Mouse (Mus musculus): Measurements from ENCODE around the gene Shank2. TPM values are rescaled to one million over a fixed set of nuclear protein-coding genes. Genes with fewer than 3 reads are reported as not detected.
A peak's percentile ranks its signal among the peaks of the same experiment; 100 is the strongest.

Shank2 gene
- polyA plus RNA-seq, 1 experiment, result 2.0 TPM

DNA sequence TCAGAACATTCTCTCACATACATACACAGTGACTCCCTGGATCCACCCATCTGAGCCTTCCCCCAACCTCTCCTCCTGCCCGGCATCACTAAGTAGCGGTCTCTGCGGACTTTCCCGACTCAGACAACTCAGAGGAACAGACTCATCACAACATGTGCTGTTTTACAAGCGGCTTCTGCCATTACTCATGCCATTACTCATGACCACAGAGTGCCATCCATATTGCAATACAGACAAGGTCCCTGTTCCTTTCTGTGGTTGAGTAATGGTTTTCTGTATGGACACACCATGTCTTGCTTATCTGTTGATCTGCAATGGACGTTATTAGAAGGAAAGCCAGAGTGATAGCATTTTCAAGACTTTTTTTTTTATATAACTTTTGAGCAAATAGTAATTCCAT, 338.6 kb downstream of the Shank2 start:
- TF ChIP-seq CTCF (IDR thresholded peaks at IDR 0.05; ENCODE audit: control insufficient read depth, insufficient read depth, low read length) (no peak), POLR2A (IDR thresholded peaks at IDR 0.05; ENCODE audit: borderline replicate concordance, control insufficient read depth, low read depth, low read length) (no peak)
- Histone ChIP-seq H3K4me1 (ENCODE audit: control insufficient read depth, insufficient read depth, low read length) (no peaks in the 10 kb centered on the region), H3K4me3 (replicated peaks; ENCODE audit: control insufficient read depth, low read depth, low read length) (no peak overlapping the region), H3K27ac (ENCODE audit: control insufficient read depth, insufficient read depth, low read depth, low read length, poor library complexity) (no peak overlapping the region)
- WGBS, result 72% methylated on average over 6 of the region's 6 CpGs

DNA sequence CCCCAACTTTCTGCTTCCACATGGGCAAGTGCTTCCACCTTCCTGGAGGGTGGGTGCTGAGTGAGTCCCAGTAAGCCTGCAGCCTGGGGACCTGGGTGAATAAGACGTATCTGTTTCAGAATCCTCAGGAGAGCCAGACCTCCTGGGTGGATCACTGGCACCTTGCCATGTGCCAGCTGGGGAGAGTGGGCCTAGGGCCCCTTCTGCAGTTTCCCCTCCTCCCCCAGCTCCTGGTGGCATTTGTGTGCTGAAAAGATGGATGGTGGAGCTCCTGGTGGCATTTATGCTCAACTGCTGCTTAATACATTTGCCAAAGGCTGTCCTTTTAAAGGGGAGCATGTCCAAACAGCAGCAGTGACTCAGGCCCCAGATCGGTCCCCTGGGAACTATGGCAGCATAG, 364.4 kb downstream of the Shank2 start:
- Histone ChIP-seq H3K4me3 (replicated peaks; ENCODE audit: control insufficient read depth, low read depth, low read length) (no peak overlapping the region), H3K4me1 (ENCODE audit: control insufficient read depth, insufficient read depth, low read length) (no peaks in the 10 kb centered on the region), H3K27ac (ENCODE audit: control insufficient read depth, insufficient read depth, low read depth, low read length, poor library complexity) (no peak overlapping the region)
- TF ChIP-seq POLR2A (IDR thresholded peaks at IDR 0.05; ENCODE audit: borderline replicate concordance, control insufficient read depth, low read depth, low read length) (no peak), CTCF (IDR thresholded peaks at IDR 0.05; ENCODE audit: control insufficient read depth, insufficient read depth, low read length) (no peak)
- WGBS, result 78% methylated on average over 2 of the region's 2 CpGs

- 85% methylated on average over 8 of the region's 8 CpGs for WGBS
- Histone ChIP-seq H3K4me3 (replicated peaks; ENCODE audit: control insufficient read depth, low read depth, low read length) (no peak overlapping the region), H3K4me1 (ENCODE audit: control insufficient read depth, insufficient read depth, low read length) (no peaks in the 10 kb centered on the region), H3K27ac (ENCODE audit: control insufficient read depth, insufficient read depth, low read depth, low read length, poor library complexity) (no peak overlapping the region)
- TF ChIP-seq POLR2A (IDR thresholded peaks at IDR 0.05; ENCODE audit: borderline replicate concordance, control insufficient read depth, low read depth, low read length) (no peak), CTCF (IDR thresholded peaks at IDR 0.05; ENCODE audit: control insufficient read depth, insufficient read depth, low read length) (no peak)
Measured at GRCm38 (mm10) chr7:144373059-144373458, 371.3 kb downstream of the Shank2 start.

- Histone ChIP-seq H3K4me3 (replicated peaks; ENCODE audit: control insufficient read depth, low read depth, low read length) (no peak overlapping the region), H3K27ac (ENCODE audit: control insufficient read depth, insufficient read depth, low read depth, low read length, poor library complexity) (no peak overlapping the region), H3K4me1 (ENCODE audit: control insufficient read depth, insufficient read depth, low read length) (no peaks in the 10 kb centered on the region)
- TF ChIP-seq POLR2A (IDR thresholded peaks at IDR 0.05; ENCODE audit: borderline replicate concordance, control insufficient read depth, low read depth, low read length) (no peak), CTCF (IDR thresholded peaks at IDR 0.05; ENCODE audit: control insufficient read depth, insufficient read depth, low read length) (no peak)
- 64% methylated on average over 2 of the region's 2 CpGs for whole genome bisulfite sequencing
Measured at GRCm38 (mm10) chr7:144375483-144375882, 373.8 kb downstream of the Shank2 start.

- WGBS, result 65% methylated on average over 4 of the region's 4 CpGs
- Histone ChIP-seq H3K4me3 (replicated peaks; ENCODE audit: control insufficient read depth, low read depth, low read length) (no peak overlapping the region), H3K4me1 (ENCODE audit: control insufficient read depth, insufficient read depth, low read length) (no peaks in the 10 kb centered on the region), H3K27ac (ENCODE audit: control insufficient read depth, insufficient read depth, low read depth, low read length, poor library complexity) (no peak overlapping the region)
- TF ChIP-seq CTCF (IDR thresholded peaks at IDR 0.05; ENCODE audit: control insufficient read depth, insufficient read depth, low read length), result no peak
- TF ChIP-seq POLR2A (IDR thresholded peaks at IDR 0.05; ENCODE audit: borderline replicate concordance, control insufficient read depth, low read depth, low read length), result no peak
Measured at GRCm38 (mm10) chr7:144378254-144378653, 376.5 kb downstream of the Shank2 start.

DNA sequence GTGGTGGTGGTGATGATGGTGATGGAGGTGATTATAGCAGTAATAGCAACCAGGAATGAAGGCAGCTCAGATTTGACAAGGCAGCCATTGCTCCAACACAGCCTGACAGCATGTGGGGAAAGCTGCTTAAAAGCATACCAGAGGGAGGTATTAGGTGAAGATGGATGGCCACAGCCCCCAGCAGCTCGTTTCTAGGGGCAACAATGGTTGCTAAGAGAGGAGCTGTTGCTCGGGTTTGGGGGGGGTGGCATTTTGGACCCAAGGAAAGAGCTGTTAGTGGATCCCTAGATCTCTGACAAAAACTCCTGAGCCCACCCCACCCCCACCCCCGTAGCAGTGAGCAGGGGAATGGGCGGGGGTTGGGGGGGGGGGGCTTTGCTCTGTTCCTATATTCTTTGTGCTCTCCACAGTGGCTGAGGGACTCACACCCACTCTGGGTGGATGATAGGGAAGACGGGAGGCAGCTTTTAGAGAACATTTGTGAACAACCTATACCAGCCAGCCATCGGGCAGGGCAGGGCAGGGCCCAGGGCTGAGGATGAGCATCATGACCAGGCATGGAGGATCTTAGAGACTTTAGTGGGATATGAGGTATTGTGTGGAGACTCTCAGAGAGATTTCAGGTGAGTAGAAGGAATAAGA, 377.6 kb downstream of the Shank2 start:
- 51% methylated on average over 6 of the region's 6 CpGs for WGBS
- H3K4me3 ChIP-seq (replicated peaks; ENCODE audit: control insufficient read depth, low read depth, low read length), result no peak overlapping the region
- H3K27ac ChIP-seq (ENCODE audit: control insufficient read depth, insufficient read depth, low read depth, low read length, poor library complexity), result no peak overlapping the region
- TF ChIP-seq CTCF (IDR thresholded peaks at IDR 0.05; ENCODE audit: control insufficient read depth, insufficient read depth, low read length) (no peak), POLR2A (IDR thresholded peaks at IDR 0.05; ENCODE audit: borderline replicate concordance, control insufficient read depth, low read depth, low read length) (no peak)
- no peaks in the 10 kb centered on the region for H3K4me1 ChIP-seq (ENCODE audit: control insufficient read depth, insufficient read depth, low read length)

DNA sequence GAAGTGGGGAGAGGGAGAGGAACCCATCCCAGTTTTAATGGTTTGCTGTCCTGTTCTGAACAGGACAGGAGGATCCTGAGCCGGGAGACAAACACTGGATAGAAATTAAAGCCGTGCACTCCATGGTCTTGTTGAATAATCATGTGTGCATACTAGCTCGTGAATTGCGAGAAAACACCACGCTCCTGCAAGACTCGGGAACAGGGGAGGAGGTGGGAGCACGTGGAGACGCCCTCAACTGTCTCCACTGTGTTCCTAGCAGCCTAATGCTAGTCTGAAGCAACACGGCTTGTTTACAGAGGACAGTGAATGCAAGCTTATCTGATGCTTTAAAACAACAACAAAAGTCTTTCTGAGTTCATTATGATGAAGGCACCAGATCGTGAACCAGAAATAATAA, 379.9 kb downstream of the Shank2 start:
- 67% methylated on average over 10 of the region's 10 CpGs for WGBS
- no peak overlapping the region for H3K4me3 ChIP-seq (replicated peaks; ENCODE audit: control insufficient read depth, low read depth, low read length)
- no peaks in the 10 kb centered on the region for H3K4me1 ChIP-seq (ENCODE audit: control insufficient read depth, insufficient read depth, low read length)
- TF ChIP-seq POLR2A (IDR thresholded peaks at IDR 0.05; ENCODE audit: borderline replicate concordance, control insufficient read depth, low read depth, low read length), result no peak
- TF ChIP-seq CTCF (IDR thresholded peaks at IDR 0.05; ENCODE audit: control insufficient read depth, insufficient read depth, low read length), result no peak
- no peak overlapping the region for H3K27ac ChIP-seq (ENCODE audit: control insufficient read depth, insufficient read depth, low read depth, low read length, poor library complexity)

GRCm38 (mm10) chr7:144387537-144387936, 385.8 kb downstream of the Shank2 start:
- no peak overlapping the region for H3K27ac ChIP-seq (ENCODE audit: control insufficient read depth, insufficient read depth, low read depth, low read length, poor library complexity)
- no peak overlapping the region for H3K4me3 ChIP-seq (replicated peaks; ENCODE audit: control insufficient read depth, low read depth, low read length)
- peak; percentile 16; the same call in 1 of the 2 replicates for TF ChIP-seq CTCF (IDR thresholded peaks at IDR 0.05; ENCODE audit: control insufficient read depth, insufficient read depth, low read length)
- no peak for TF ChIP-seq POLR2A (IDR thresholded peaks at IDR 0.05; ENCODE audit: borderline replicate concordance, control insufficient read depth, low read depth, low read length)
- no peaks in the 10 kb centered on the region for H3K4me1 ChIP-seq (ENCODE audit: control insufficient read depth, insufficient read depth, low read length)
- WGBS, result 80% methylated on average over 6 of the region's 6 CpGs

GRCm38 (mm10) chr7:144389704-144390103, 388.0 kb downstream of the Shank2 start:
- Histone ChIP-seq H3K4me3 (replicated peaks; ENCODE audit: control insufficient read depth, low read depth, low read length) (no peak overlapping the region), H3K27ac (ENCODE audit: control insufficient read depth, insufficient read depth, low read depth, low read length, poor library complexity) (no peak overlapping the region), H3K4me1 (ENCODE audit: control insufficient read depth, insufficient read depth, low read length) (no peaks in the 10 kb centered on the region)
- 88% methylated on average over 2 of the region's 2 CpGs for WGBS
- TF ChIP-seq POLR2A (IDR thresholded peaks at IDR 0.05; ENCODE audit: borderline replicate concordance, control insufficient read depth, low read depth, low read length), result no peak
- no peak for TF ChIP-seq CTCF (IDR thresholded peaks at IDR 0.05; ENCODE audit: control insufficient read depth, insufficient read depth, low read length)

Measured in bone marrow, adult 2 months (tissue).